Mouse (Mus musculus) frontal cortex, adult 2 months (tissue): ENCODE measurements around the gene Gm8127. TPM values are rescaled to one million over a fixed set of nuclear protein-coding genes. Genes with fewer than 3 reads are reported as not detected.
"Not testable (repeated sequence)": the region's sequence is repeated elsewhere in the genome, so short reads cannot be mapped to it uniquely, and the experiment has no call there.

ENCODE experiments used
- DNase-seq, 2 experiments: peaks; one replicate each; pipeline ENCODE4 v3.0.0; 2022; ENCODE audit warnings: low spot score in 1 of 2; ENCODE audit errors: extremely low spot score in 1 of 2
- polyA plus RNA-seq: library from polyadenylated mRNA; depleted of rRNA; stranded (reverse); fragments of >200 nt; gene quantifications from 2 replicates; pipeline ENCODE4 v1.2.3, GENCODE M21; 2012; rRNA removed

Gm8127 gene
- not detected in 2 replicates for polyA plus RNA-seq

GRCm38 (mm10) chr14:43293503-43293902, at the start of gene Gm8127:
Gene Gm8127, minus strand, starts transcription at chr14:43293832.
- DNase-seq: not testable (repeated sequence)

- not testable (repeated sequence) for DNase-seq
Measured at GRCm38 (mm10) chr14:43337646-43338045, 44.0 kb upstream of the Gm8127 start.

GRCm38 (mm10) chr14:43331362-43331880, 37.8 kb upstream of the Gm8127 start:
- DNase-seq: not testable (repeated sequence)

- DNase-seq: not testable (repeated sequence)
Measured at GRCm38 (mm10) chr14:43328603-43329002, 35.0 kb upstream of the Gm8127 start.

- DNase-seq: not testable (repeated sequence)
Measured at GRCm38 (mm10) chr14:43319516-43319915, 25.9 kb upstream of the Gm8127 start.

GRCm38 (mm10) chr14:43278681-43279080, 15.0 kb downstream of the Gm8127 start:
- peak; percentile 83 for DNase-seq

GRCm38 (mm10) chr14:43278146-43278545, 15.5 kb downstream of the Gm8127 start:
- not testable (repeated sequence) for DNase-seq

- not testable (repeated sequence) for DNase-seq
Measured at GRCm38 (mm10) chr14:43277468-43277867, 16.2 kb downstream of the Gm8127 start.

- not testable (repeated sequence) for DNase-seq
Measured at GRCm38 (mm10) chr14:43275752-43276151, 17.9 kb downstream of the Gm8127 start.

- not testable (repeated sequence) for DNase-seq
Measured at GRCm38 (mm10) chr14:43274986-43275511, 18.6 kb downstream of the Gm8127 start, which contains the start of gene Gm9732. Gene Gm9732, plus strand, starts transcription at chr14:43275036.

GRCm38 (mm10) chr14:43273161-43273560, 20.5 kb downstream of the Gm8127 start:
- not testable (repeated sequence) for DNase-seq

GRCm38 (mm10) chr14:43269211-43269610, 24.4 kb downstream of the Gm8127 start:
- not testable (repeated sequence) for DNase-seq

GRCm38 (mm10) chr14:43268521-43269084, 25.0 kb downstream of the Gm8127 start:
- DNase-seq: not testable (repeated sequence)

GRCm38 (mm10) chr14:43263421-43263820, 30.2 kb downstream of the Gm8127 start:
- DNase-seq: not testable (repeated sequence)

- DNase-seq: not testable (repeated sequence)
Measured at GRCm38 (mm10) chr14:43258349-43258748, 35.3 kb downstream of the Gm8127 start, which contains the start of gene Gm8126. Gene Gm8126, plus strand, starts transcription at chr14:43258649.

GRCm38 (mm10) chr14:43256511-43256910, 37.1 kb downstream of the Gm8127 start:
- not testable (repeated sequence) for DNase-seq

- DNase-seq: not testable (repeated sequence)
Measured at GRCm38 (mm10) chr14:43250549-43251253, 42.9 kb downstream of the Gm8127 start.

GRCm38 (mm10) chr14:43249611-43250170, 43.9 kb downstream of the Gm8127 start:
- not testable (repeated sequence) for DNase-seq
